Mouse (Mus musculus): ENCODE data around the gene Ap1m2. TPM values are rescaled to one million over a fixed set of nuclear protein-coding genes. Genes with fewer than 3 reads are reported as not detected.

Ap1m2 gene
- total and polyA plus RNA-seq, 2 experiments, result 0.28 to 0.55 TPM

DNA sequence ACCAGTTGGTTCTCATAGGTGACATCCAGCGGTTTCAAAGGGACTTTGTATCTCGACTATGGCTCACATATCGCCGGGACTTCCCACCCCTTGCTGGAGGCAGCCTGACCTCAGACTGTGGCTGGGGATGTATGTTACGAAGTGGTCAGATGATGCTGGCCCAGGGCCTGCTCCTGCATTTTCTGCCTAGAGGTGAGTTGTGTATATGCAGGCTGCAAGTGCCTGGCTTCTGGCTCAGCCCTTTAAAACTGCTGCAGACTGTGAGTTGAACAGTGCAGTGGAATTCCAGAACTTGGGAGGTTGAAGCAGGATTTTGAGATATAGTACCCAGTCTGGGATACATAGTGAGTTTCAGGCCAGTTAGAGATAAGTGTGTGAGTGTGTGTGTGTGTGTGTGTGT is 45.2 kb downstream of the Ap1m2 start:
- WGBS, result 72% methylated on average over 5 of the region's 5 CpGs
- Histone ChIP-seq H3K27ac (replicated peaks; ENCODE audit: insufficient read depth, low read depth, low read length) (no peak overlapping the region), H3K4me3 (ENCODE audit: insufficient read depth, low read depth, low read length) (no peak overlapping the region), H3K36me3 (ENCODE audit: control insufficient read depth, insufficient read depth, low read length) (peaks cover 19% of the 10 kb centered on the region; the same call in 1 of the 2 replicates), H3K9ac (ENCODE audit: low read depth, low read length) (no peak overlapping the region), H3K27me3 (ENCODE audit: control insufficient read depth, insufficient read depth, low read length) (no peaks in the 10 kb centered on the region), H3K79me2 (ENCODE audit: control insufficient read depth, insufficient read depth, low read length) (peaks cover 7% of the 10 kb centered on the region; the same call in 1 of the 2 replicates), H3K4me1 (ENCODE audit: control insufficient read depth, insufficient read depth, low read length) (peaks cover 5% of the 10 kb centered on the region; the same call in 1 of the 2 replicates)
- DNase-seq (ENCODE audit: extremely low read depth, low read depth, low spot score), result no peak
- TF ChIP-seq CTCF (IDR thresholded peaks at IDR 0.05; ENCODE audit: low read depth, low read length) (no peak), POLR2A (IDR thresholded peaks at IDR 0.05; ENCODE audit: extremely low read depth, insufficient read depth, low read length) (no peak)

- peaks cover 10% of the 10 kb centered on the region; the same call in 1 of the 2 replicates for H3K36me3 ChIP-seq (ENCODE audit: control insufficient read depth, insufficient read depth, low read length)
- TF ChIP-seq POLR2A (IDR thresholded peaks at IDR 0.05; ENCODE audit: extremely low read depth, insufficient read depth, low read length) (0 out of 2 replicates have a peak, but pooled peaks have one; percentile 38), CTCF (IDR thresholded peaks at IDR 0.05; ENCODE audit: low read depth, low read length) (no peak)
- H3K27me3 ChIP-seq (ENCODE audit: control insufficient read depth, insufficient read depth, low read length), result no peaks in the 10 kb centered on the region
- H3K4me3 ChIP-seq (ENCODE audit: insufficient read depth, low read depth, low read length), result peak overlapping the region; percentile 73
- H3K4me1 ChIP-seq (ENCODE audit: control insufficient read depth, insufficient read depth, low read length), result peaks cover 8% of the 10 kb centered on the region
- H3K9ac ChIP-seq (ENCODE audit: low read depth, low read length), result peak overlapping the region; percentile 83
- WGBS, result 2% methylated on average over 11 of the region's 11 CpGs
- H3K27ac ChIP-seq (replicated peaks; ENCODE audit: insufficient read depth, low read depth, low read length), result peak overlapping the region; percentile 86
- DNase-seq (ENCODE audit: extremely low read depth, low read depth, low spot score), result peak; percentile 86
- peaks cover 7% of the 10 kb centered on the region; the same call in 1 of the 2 replicates for H3K79me2 ChIP-seq (ENCODE audit: control insufficient read depth, insufficient read depth, low read length)
These were observed 46.5 kb downstream of the Ap1m2 start for GRCm38 (mm10) chr9:21265611-21266010.

DNA sequence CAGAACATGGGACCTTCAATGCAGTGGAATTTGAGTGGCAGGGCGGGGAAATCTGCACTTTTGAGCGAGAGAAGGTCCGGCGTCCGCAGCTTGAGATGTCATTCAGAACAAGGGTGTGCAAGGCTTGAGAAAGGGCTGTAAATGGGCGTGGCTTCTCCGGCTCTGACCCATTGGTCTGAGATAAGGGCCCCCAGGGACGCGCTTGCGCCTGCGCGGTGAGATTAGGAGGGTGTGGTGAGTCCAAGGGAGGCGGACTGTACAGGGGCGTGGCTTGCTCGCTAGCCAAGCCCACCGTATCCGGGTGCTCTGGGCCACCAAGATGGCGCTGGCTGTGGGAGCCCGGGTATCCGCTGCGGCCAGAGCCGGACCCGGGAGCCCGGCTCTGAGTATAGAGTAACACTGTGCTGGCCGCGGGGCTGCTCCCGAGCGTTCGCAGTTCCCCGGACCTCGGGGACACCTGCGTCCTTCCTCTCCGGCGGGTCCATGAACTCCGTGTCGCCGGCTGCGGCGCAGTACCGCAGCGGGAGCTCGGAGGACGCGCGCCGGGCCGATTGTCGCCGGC is 47.1 kb downstream of the Ap1m2 start, which contains the start of gene Atg4d:
Gene Atg4d (plus strand): TSS at position 294 of the 562 bp plus-strand sequence.
- peak; percentile 94 for DNase-seq (ENCODE audit: extremely low read depth, low read depth, low spot score)
- TF ChIP-seq POLR2A (IDR thresholded peaks at IDR 0.05; ENCODE audit: extremely low read depth, insufficient read depth, low read length) (peak; percentile 94), CTCF (IDR thresholded peaks at IDR 0.05; ENCODE audit: low read depth, low read length) (no peak)
- Histone ChIP-seq H3K36me3 (ENCODE audit: control insufficient read depth, insufficient read depth, low read length) (peaks cover 10% of the 10 kb centered on the region; the same call in 1 of the 2 replicates), H3K27me3 (ENCODE audit: control insufficient read depth, insufficient read depth, low read length) (no peaks in the 10 kb centered on the region), H3K27ac (replicated peaks; ENCODE audit: insufficient read depth, low read depth, low read length) (peak within 1 kb of the TSS; percentile 86), H3K4me3 (ENCODE audit: insufficient read depth, low read depth, low read length) (peak within 1 kb of the TSS; percentile 73), H3K4me1 (ENCODE audit: control insufficient read depth, insufficient read depth, low read length) (peaks cover 8% of the 10 kb centered on the region), H3K9ac (ENCODE audit: low read depth, low read length) (peak within 1 kb of the TSS; percentile 83), H3K79me2 (ENCODE audit: control insufficient read depth, insufficient read depth, low read length) (peaks cover 7% of the 10 kb centered on the region; the same call in 1 of the 2 replicates)
- under 1% methylated on average over 49 of the region's 49 CpGs for WGBS

GRCm38 (mm10) chr9:21264272-21264999 is 47.7 kb downstream of the Ap1m2 start:
- no peak for DNase-seq (ENCODE audit: extremely low read depth, low read depth, low spot score)
- H3K79me2 ChIP-seq (ENCODE audit: control insufficient read depth, insufficient read depth, low read length), result peaks cover 7% of the 10 kb centered on the region; the same call in 1 of the 2 replicates
- no peak overlapping the region for H3K27ac ChIP-seq (replicated peaks; ENCODE audit: insufficient read depth, low read depth, low read length)
- no peaks in the 10 kb centered on the region for H3K27me3 ChIP-seq (ENCODE audit: control insufficient read depth, insufficient read depth, low read length)
- H3K9ac ChIP-seq (ENCODE audit: low read depth, low read length), result peak overlapping the region; percentile 36; the same call in 1 of the 2 replicates
- WGBS, result 47% methylated on average over 17 of the region's 17 CpGs
- peaks cover 8% of the 10 kb centered on the region for H3K4me1 ChIP-seq (ENCODE audit: control insufficient read depth, insufficient read depth, low read length)
- peaks cover 7% of the 10 kb centered on the region; the same call in 1 of the 2 replicates for H3K36me3 ChIP-seq (ENCODE audit: control insufficient read depth, insufficient read depth, low read length)
- TF ChIP-seq CTCF (IDR thresholded peaks at IDR 0.05; ENCODE audit: low read depth, low read length) (no peak), POLR2A (IDR thresholded peaks at IDR 0.05; ENCODE audit: extremely low read depth, insufficient read depth, low read length) (no peak)
- no peak overlapping the region for H3K4me3 ChIP-seq (ENCODE audit: insufficient read depth, low read depth, low read length)

- peak; percentile 92 for DNase-seq (ENCODE audit: extremely low read depth, low read depth, low spot score)
- Histone ChIP-seq H3K36me3 (ENCODE audit: control insufficient read depth, insufficient read depth, low read length) (no peaks in the 10 kb centered on the region), H3K27me3 (ENCODE audit: control insufficient read depth, insufficient read depth, low read length) (no peaks in the 10 kb centered on the region), H3K79me2 (ENCODE audit: control insufficient read depth, insufficient read depth, low read length) (peaks cover 7% of the 10 kb centered on the region; the same call in 1 of the 2 replicates), H3K9ac (ENCODE audit: low read depth, low read length) (no peak overlapping the region), H3K27ac (replicated peaks; ENCODE audit: insufficient read depth, low read depth, low read length) (no peak overlapping the region), H3K4me1 (ENCODE audit: control insufficient read depth, insufficient read depth, low read length) (peaks cover 8% of the 10 kb centered on the region), H3K4me3 (ENCODE audit: insufficient read depth, low read depth, low read length) (no peak overlapping the region)
- no peak for TF ChIP-seq POLR2A (IDR thresholded peaks at IDR 0.05; ENCODE audit: extremely low read depth, insufficient read depth, low read length)
- TF ChIP-seq CTCF (IDR thresholded peaks at IDR 0.05; ENCODE audit: low read depth, low read length), result no peak
- WGBS, result 9% methylated on average over 2 of the region's 2 CpGs
These were observed 50.3 kb downstream of the Ap1m2 start for GRCm38 (mm10) chr9:21261831-21262230.

Data from liver, adult 2 months (tissue).